Mouse (Mus musculus) layer of hippocampus, adult 8-10 months (tissue): Measurements from ENCODE around the gene Trim38. TPM values are rescaled to one million over a fixed set of nuclear protein-coding genes. Genes with fewer than 3 reads are reported as not detected.
"Not testable (repeated sequence)": the region's sequence is repeated elsewhere in the genome, so short reads cannot be mapped to it uniquely, and the experiment has no call there.

Experiments used
- DNase-seq, 2 experiments: peaks; one replicate each; pipeline ENCODE4 v3.0.0; 2022; ENCODE audit warnings: low spot score in 2 of 2
- total RNA-seq, 4 experiments: library from RNA; stranded (reverse); gene quantifications; 2 replicates each; pipeline ENCODE4 v1.2.4; 2022

The Trim38 gene
- total RNA-seq, 4 experiments from 2014 or later: not detected

- peak; percentile 66 to 80 for DNase-seq
These were observed 23.3 kb upstream of the Trim38 start, which contains the start of gene Hist1h2bb for GRCm38 (mm10) chr13:23746201-23747080. Gene Hist1h2bb (plus strand): TSS chr13:23746734.

DNA sequence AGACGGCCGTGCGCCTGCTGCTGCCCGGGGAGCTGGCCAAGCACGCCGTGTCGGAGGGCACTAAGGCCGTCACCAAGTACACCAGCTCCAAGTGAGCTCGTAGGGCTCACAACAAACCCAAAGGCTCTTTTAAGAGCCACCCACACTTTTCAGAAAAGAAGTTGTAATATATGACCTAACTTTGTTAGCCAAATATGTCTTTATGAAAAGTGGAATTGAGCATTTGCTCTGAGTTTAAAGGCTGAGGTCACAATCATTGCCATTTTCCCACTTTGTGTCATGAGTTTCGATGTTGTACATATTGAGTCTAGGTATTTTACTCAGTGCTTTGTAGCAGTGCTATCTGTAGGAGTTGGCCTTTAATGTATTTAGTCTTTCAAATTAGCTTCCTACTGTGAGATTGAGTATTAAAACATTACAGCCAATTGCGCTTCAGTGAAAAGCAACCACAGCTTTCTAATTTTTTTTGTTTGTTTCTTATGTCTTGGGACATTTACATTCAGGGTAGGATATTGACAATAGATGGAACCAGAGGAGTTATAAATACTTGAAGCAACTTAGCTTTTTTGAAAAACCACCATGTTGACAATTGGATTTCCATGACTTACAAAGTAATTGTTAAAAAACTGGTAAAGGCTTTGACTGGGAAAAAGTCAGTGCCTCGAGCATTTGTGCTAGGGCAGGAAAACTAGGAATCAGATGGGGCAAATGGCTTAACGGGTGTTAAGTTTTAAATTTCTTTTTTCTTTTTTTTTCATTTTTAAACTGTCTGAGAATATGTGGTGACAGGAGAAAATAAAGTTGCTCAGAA, 22.4 kb upstream of the Trim38 start:
- no peak for DNase-seq

DNA sequence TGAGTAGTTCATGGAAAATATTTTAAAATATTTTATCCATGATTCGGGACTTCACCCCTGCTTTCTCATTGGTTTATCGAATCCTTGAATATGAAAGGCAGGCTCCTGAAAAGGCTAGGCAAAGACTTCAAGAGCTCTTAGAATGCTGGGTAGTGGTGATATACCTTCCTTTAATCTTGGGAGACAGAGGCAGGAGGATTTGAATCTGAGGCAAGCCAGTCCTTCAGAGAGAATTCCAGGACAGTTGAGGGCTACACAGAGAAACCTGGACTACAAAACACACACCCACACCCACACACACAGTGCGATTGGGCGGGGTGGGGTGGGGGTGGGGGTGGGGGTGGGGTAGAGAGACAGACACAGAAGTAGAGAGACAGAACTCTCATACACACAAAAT, 21.8 kb upstream of the Trim38 start:
- DNase-seq: no peak

DNA sequence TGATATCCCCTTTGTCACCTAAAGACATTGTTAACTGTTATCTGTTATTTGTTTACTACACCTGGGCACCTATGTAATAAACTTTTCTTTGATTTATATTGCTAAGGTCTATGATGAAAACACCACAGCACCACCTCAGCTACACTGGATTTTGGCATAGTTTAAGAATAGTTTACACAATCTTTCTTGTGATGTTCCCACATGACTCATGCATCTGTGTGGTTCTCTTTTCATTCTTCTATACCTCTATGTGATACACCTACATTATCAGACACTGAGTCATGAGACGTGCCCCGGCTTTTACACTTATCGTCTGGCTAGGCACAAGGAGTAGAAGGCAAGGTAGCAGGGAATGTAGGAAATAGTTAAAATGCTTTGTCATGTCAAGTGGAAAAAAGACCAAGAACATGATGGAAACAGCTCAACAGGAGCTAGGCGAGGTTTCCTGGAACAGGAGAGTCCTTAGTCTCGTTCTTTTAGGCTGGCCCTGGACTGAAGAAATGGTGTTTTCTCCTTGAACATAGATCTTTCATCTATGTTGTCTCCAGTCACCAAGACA, 20.1 kb upstream of the Trim38 start:
- no peak for DNase-seq

DNA sequence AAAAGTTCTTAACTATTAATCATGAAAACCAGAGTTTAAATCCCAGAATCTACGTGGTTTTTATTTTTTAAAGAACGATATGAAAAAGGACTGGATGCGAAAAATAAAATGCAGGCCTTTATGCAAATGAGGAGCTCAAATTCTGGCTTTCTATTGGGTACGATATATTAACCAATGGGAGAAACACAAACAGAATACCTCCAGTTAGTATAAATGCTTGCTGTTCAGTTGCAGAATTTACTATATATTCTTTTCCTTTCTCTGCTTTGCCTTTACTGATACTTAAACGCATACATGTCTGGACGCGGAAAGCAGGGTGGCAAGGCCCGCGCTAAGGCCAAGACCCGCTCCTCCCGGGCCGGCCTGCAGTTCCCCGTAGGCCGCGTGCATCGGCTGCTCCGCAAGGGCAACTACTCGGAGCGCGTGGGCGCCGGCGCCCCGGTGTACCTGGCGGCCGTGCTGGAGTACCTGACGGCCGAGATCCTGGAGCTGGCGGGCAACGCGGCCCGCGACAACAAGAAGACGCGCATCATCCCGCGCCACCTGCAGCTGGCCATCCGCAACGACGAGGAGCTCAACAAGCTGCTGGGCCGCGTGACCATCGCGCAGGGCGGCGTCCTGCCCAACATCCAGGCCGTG, 18.8 kb upstream of the Trim38 start, which contains the start of gene Hist1h2ab:
TSS of gene Hist1h2ab (plus strand) at position 288 of the 639 bp plus-strand sequence.
- DNase-seq: not testable (repeated sequence)

DNA sequence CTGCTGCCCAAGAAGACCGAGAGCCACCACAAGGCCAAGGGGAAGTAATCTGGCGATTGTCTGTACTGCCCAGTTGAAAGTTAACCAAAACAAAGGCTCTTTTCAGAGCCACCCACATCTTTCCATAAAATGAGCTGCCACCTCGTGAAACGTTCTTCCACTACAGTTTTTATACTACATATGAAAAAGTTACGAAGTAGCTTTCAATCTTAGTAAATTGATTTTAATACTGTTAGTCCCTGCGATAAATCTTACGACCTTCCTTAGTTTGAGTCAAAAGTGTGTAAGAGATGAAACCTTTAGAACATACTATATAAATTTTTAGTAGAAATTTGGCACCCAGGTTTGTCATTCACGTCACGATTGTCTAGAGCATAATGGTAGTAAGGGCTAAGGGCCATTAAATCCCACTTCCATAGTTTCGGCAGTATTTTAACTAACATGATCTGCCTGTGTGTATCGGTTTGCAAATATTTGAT, 18.2 kb upstream of the Trim38 start:
- no peak for DNase-seq

- DNase-seq: peak; percentile 87 to 94
These were observed 17.5 kb upstream of the Trim38 start, which contains the start of gene Hist1h3b for GRCm38 (mm10) chr13:23752067-23752741. Gene Hist1h3b (plus strand): TSS chr13:23752267.

GRCm38 (mm10) chr13:23752742-23753172, 17.0 kb upstream of the Trim38 start:
- DNase-seq: no peak

DNA sequence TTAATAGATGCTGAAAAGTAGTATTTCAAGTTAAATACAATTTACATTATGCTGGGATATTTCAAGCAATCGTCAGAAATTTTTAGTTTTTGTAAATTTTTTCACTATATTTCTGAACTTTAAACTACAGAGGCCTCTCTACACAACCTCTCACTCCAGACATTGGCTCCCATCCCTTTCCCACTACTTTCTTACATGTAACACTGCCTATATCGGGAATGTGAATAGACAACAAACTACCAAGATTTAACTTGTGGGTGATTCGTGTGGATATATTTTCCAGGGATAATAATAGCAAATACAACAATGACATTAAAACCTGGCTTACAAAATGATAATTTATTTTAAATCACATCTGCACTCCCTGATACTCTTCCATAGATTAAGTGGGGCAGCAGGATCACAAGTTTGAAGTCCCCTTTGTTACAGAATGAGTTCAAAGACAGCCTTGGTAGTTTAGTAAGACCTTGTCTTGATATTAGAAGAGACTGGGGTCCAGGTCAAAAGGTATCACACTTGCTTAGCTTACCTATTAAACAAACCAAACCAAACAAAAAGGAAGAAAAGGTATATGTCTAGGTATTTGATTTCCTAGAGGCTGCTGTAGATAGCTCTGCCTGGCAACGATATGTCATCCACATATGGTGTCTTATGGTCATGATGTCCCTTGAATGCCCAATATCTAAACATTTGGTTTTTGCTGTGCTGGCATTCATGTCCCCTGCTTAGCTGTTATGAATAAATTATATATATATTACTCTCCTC, 16.2 kb upstream of the Trim38 start:
- no peak for DNase-seq

DNA sequence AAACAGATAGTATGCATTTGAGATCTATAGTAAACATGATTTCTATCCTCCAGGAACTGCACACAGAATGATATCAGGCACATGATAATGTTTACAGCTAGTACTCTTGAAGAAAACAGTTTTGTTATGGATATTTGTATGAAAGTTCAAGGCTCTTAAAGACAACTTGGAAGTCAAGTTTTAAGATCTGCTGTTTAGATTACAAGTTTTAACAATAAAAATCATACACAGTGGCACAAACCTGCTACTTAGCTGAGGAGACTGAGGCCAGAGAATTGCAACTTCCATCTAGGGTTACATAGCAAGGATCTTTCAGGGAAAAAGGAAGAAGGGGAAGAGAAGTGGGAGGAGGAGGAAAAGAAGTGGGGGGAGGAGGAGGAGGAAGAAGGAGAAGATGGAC, 14.7 kb upstream of the Trim38 start:
- no peak for DNase-seq

- DNase-seq: peak; percentile 90
These were observed 12.9 kb upstream of the Trim38 start, which contains the start of gene Hist1h4b for GRCm38 (mm10) chr13:23756790-23757189. Gene Hist1h4b (plus strand): TSS chr13:23757013.

DNA sequence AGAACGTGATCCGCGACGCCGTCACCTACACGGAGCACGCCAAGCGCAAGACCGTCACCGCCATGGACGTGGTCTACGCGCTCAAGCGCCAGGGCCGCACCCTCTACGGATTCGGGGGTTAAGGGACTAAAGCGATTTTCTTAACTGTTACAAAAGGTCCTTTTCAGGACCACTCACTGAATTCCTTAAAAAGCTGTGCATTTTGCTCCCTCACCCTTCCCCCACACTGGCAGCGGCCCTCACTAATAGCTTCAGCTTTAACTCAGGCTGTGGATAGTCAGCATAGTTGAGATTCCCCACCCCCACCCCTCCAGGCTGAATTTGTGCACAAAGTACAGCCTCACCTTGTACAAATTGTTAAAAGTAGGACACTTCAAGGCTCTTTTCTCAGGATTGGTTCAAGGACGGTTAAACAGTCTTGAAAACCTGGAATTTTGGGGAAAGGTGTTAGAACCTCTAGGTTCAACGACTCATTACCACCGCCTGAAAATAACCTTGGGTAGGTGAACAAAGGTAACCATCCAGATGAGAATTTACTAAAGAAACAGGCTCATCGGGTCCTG, 12.4 kb upstream of the Trim38 start:
- DNase-seq: no peak

- DNase-seq: no peak
These were observed 11.8 kb upstream of the Trim38 start for GRCm38 (mm10) chr13:23757921-23758320.

GRCm38 (mm10) chr13:23759251-23759771, 10.4 kb upstream of the Trim38 start:
- no peak for DNase-seq

DNA sequence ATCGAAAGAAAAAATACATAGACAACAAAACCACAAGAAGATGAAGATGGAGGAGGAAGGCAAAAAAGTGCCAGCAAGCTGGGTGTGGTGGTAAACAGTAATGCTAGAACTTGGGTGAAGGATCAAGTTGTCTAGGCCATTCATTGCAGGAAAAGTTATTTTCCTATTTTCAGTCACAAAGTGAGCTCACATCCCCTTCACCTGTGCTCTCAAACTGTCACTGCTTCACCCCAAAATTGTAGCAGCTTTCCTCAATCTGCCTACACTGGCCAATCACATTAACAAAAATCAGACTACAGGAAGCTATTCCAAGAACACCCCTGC, 9.8 kb upstream of the Trim38 start:
- DNase-seq: no peak

GRCm38 (mm10) chr13:23760240-23760971, 9.3 kb upstream of the Trim38 start:
- DNase-seq: no peak

DNA sequence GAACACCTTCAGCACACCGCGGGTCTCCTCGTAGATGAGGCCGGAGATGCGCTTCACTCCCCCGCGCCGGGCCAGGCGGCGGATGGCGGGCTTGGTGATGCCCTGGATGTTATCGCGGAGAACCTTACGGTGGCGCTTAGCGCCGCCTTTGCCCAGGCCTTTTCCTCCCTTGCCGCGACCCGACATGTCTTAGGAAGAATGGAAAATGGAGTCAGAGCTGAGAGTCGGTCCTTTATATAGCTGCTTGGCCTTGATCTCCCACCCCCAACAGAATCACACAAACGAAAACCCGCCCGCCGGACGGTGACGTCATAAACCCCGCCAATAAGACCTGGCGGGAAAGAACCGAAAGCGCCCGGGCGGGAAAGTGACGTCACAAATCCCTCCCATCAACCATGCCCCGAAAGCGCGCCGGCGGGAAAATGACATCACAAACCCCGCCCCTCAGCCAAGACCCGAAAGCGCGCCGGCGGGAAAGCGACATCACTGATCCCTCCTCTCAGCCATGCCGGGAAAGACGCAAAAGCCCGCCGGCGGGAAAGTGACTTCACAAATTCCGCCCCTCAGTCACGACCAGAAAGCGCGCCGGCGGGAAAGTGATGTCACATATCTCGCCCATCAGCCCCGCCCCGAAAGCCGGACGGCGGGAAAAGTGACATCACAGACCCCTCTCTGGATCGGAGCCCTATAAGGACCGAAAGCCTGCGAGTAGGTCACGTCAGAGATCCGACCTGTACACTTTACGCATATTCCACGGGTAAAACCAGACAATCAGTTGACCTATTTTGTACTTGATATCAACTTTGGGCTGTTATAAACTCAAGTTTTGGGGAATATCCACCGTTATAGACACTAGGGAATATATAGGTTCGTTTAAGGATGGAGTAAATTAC, 8.5 kb upstream of the Trim38 start, which contains the start of gene Hist1h4a:
TSS of gene Hist1h4a (minus strand) at position 259 of the 893 bp plus-strand sequence.
- peak; percentile 98 for DNase-seq
